Mouse (Mus musculus): ENCODE data around the gene Bsdc1. TPM values are rescaled to one million over a fixed set of nuclear protein-coding genes. Genes with fewer than 3 reads are reported as not detected.
"Not testable (repeated sequence)": the region's sequence is repeated elsewhere in the genome, so short reads cannot be mapped to it uniquely, and the experiment has no call there.

Gene Bsdc1
- polyA plus RNA-seq, 1 experiment from 2014 or later = 31.5 TPM

DNA sequence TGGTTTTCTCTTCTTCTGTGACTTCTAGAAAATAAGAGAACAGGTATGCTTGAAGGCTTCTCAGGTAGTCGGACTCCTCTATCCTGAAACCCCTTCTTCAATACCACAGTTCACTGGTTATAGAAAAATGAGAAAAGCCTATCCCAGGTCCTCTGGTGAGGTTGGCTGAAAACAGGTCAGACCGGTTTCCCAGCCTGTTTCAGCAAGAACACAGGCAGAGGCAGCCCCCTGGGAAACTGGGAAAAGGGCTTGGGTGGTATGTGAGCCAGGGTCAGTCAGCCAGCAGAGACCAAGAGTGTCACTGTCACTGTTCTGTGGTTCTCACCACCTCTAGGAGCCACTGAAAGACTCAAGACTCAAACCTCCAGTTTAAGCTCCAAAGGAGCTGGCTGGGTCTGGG lies 55.5 kb downstream of the Bsdc1 start:
- H3K27ac ChIP-seq (ENCODE audit: low read length) = no peak overlapping the region

DNA sequence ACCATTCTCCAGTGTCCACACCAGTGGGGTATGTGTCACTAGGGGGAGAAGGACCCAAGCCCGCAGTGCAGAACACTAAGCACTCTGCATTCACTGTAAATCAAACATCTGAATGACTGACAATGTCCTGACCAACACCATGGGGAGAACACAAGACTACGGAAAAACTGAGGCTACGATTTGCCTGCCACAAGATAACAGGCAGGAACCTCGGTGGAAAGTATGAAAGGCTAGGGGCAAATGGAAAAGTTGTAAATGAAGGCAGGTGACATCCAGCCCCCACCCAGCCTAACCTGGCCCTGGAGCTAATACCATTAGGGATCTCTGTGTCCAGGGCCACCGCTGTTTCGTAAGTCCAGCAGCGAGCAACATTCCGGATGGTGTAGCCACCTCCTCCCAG lies 57.1 kb downstream of the Bsdc1 start:
- WGBS = 92% methylated on average over 8 of the region's 8 CpGs
- no peaks in the 10 kb centered on the region for H3K9me3 ChIP-seq (replicated peaks; ENCODE audit: control insufficient read depth, low read length, poor library complexity, severe bottlenecking)

More for the DNA sequence above, 55.5 kb downstream of the Bsdc1 start:
- no peak overlapping the region for H3K9ac ChIP-seq (ENCODE audit: low read depth, low read length)
- H3K4me3 ChIP-seq (ENCODE audit: low read depth, low read length) = no peak overlapping the region
- H3K4me1 ChIP-seq (ENCODE audit: control insufficient read depth, insufficient read depth, low read length) = peaks cover 10% of the 10 kb centered on the region
- H3K4me2 ChIP-seq (ENCODE audit: low read length) = no peak overlapping the region
- ATAC-seq = no peak
- no peaks in the 10 kb centered on the region for H3K27me3 ChIP-seq (ENCODE audit: control insufficient read depth, insufficient read depth, low read depth, low read length)
- no peaks in the 10 kb centered on the region for H3K9me3 ChIP-seq (replicated peaks; ENCODE audit: control insufficient read depth, low read length, poor library complexity, severe bottlenecking)
- WGBS = 57% methylated on average over 2 of the region's 2 CpGs
- H3K36me3 ChIP-seq (ENCODE audit: control insufficient read depth, insufficient read depth, low read length) = peaks cover 22% of the 10 kb centered on the region

GRCm38 (mm10) chr4:129525338-129525737 lies 64.0 kb downstream of the Bsdc1 start:
- Histone ChIP-seq H3K9me3 (replicated peaks; ENCODE audit: control insufficient read depth, low read length, poor library complexity, severe bottlenecking) (no peaks in the 10 kb centered on the region), H3K4me2 (ENCODE audit: low read length) (no peak overlapping the region), H3K36me3 (ENCODE audit: control insufficient read depth, insufficient read depth, low read length) (peaks cover 26% of the 10 kb centered on the region), H3K4me3 (ENCODE audit: low read depth, low read length) (no peak overlapping the region), H3K4me1 (ENCODE audit: control insufficient read depth, insufficient read depth, low read length) (no peaks in the 10 kb centered on the region), H3K9ac (ENCODE audit: low read depth, low read length) (no peak overlapping the region), H3K27me3 (ENCODE audit: control insufficient read depth, insufficient read depth, low read depth, low read length) (no peaks in the 10 kb centered on the region), H3K27ac (ENCODE audit: low read length) (no peak overlapping the region)
- 93% methylated on average over 5 of the region's 5 CpGs for WGBS
- ATAC-seq = no peak

More for the DNA sequence above, 57.1 kb downstream of the Bsdc1 start:
- H3K9ac ChIP-seq (ENCODE audit: low read depth, low read length) = no peak overlapping the region
- H3K4me1 ChIP-seq (ENCODE audit: control insufficient read depth, insufficient read depth, low read length) = peaks cover 10% of the 10 kb centered on the region
- no peak for ATAC-seq
- no peaks in the 10 kb centered on the region for H3K27me3 ChIP-seq (ENCODE audit: control insufficient read depth, insufficient read depth, low read depth, low read length)
- H3K36me3 ChIP-seq (ENCODE audit: control insufficient read depth, insufficient read depth, low read length) = peaks cover 34% of the 10 kb centered on the region
- H3K4me2 ChIP-seq (ENCODE audit: low read length) = no peak overlapping the region
- no peak overlapping the region for H3K27ac ChIP-seq (ENCODE audit: low read length)
- no peak overlapping the region for H3K4me3 ChIP-seq (ENCODE audit: low read depth, low read length)

GRCm38 (mm10) chr4:129525889-129526288 lies 64.5 kb downstream of the Bsdc1 start:
- no peaks in the 10 kb centered on the region for H3K27me3 ChIP-seq (ENCODE audit: control insufficient read depth, insufficient read depth, low read depth, low read length)
- no peaks in the 10 kb centered on the region for H3K9me3 ChIP-seq (replicated peaks; ENCODE audit: control insufficient read depth, low read length, poor library complexity, severe bottlenecking)
- H3K4me3 ChIP-seq (ENCODE audit: low read depth, low read length) = no peak overlapping the region
- 83% methylated on average over 3 of the region's 3 CpGs for WGBS
- H3K4me2 ChIP-seq (ENCODE audit: low read length) = no peak overlapping the region
- no peak overlapping the region for H3K9ac ChIP-seq (ENCODE audit: low read depth, low read length)
- no peaks in the 10 kb centered on the region for H3K4me1 ChIP-seq (ENCODE audit: control insufficient read depth, insufficient read depth, low read length)
- H3K27ac ChIP-seq (ENCODE audit: low read length) = no peak overlapping the region
- peaks cover 26% of the 10 kb centered on the region for H3K36me3 ChIP-seq (ENCODE audit: control insufficient read depth, insufficient read depth, low read length)
- ATAC-seq = no peak

DNA sequence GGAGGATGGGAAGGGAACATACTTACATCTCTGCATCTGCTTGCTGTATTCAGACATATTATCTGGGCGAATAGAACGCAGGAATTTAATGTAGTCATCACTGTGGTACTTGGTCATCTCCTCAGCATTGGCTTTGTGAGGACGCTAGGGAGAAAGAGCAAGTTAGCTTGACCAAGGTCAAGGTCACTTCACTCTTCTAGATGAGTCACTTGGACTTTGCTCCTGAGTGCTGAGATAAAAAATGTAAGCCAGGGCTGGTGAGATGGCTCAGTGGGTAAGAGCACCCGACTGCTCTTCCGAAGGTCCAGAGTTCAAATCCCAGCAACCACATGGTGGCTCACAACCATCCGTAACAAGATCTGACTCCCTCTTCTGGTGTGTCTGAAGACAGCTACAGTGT lies 67.5 kb downstream of the Bsdc1 start:
- WGBS = 95% methylated on average over 5 of the region's 6 CpGs
- not testable (repeated sequence) for H3K4me3 ChIP-seq (ENCODE audit: low read depth, low read length)
- peaks cover 20% of the 10 kb centered on the region for H3K36me3 ChIP-seq (ENCODE audit: control insufficient read depth, insufficient read depth, low read length)

More for the DNA sequence above, 67.5 kb downstream of the Bsdc1 start:
- H3K4me2 ChIP-seq (ENCODE audit: low read length); ATAC-seq; H3K9ac ChIP-seq (ENCODE audit: low read depth, low read length); H3K9me3 ChIP-seq (replicated peaks; ENCODE audit: control insufficient read depth, low read length, poor library complexity, severe bottlenecking); H3K4me1 ChIP-seq (ENCODE audit: control insufficient read depth, insufficient read depth, low read length); H3K27ac ChIP-seq (ENCODE audit: low read length); H3K27me3 ChIP-seq (ENCODE audit: control insufficient read depth, insufficient read depth, low read depth, low read length): not testable (repeated sequence)

Other genes with a start within 250 kb of the Bsdc1 start
- gene C77080, start 200.2 kb upstream of the Bsdc1 start, polyA plus RNA-seq (2015; fragmentation: Nextera tagmentation; extraction: Ambion mirVana) = 6.7 and 8.2 TPM in 2 replicates
- 0.63 and 0.85 TPM in 2 replicates for gene Sync, start 174.0 kb upstream of the Bsdc1 start, polyA plus RNA-seq (2015; fragmentation: Nextera tagmentation; extraction: Ambion mirVana)
- gene Rbbp4, start 126.2 kb upstream of the Bsdc1 start, polyA plus RNA-seq (2015; fragmentation: Nextera tagmentation; extraction: Ambion mirVana) = 267 and 295 TPM in 2 replicates
- 15.1 and 17.7 TPM in 2 replicates for gene Zbtb8os, start 125.9 kb upstream of the Bsdc1 start, polyA plus RNA-seq (2015; fragmentation: Nextera tagmentation; extraction: Ambion mirVana)
- 23.2 and 23.4 TPM in 2 replicates for gene Zbtb8a, start 83.5 kb upstream of the Bsdc1 start, polyA plus RNA-seq (2015; fragmentation: Nextera tagmentation; extraction: Ambion mirVana)
- 19.1 and 19.6 TPM in 2 replicates for gene Zbtb8b, start 20.7 kb upstream of the Bsdc1 start, polyA plus RNA-seq (2015; fragmentation: Nextera tagmentation; extraction: Ambion mirVana)
- gene Tssk3, start 29.4 kb downstream of the Bsdc1 start, polyA plus RNA-seq (2015; fragmentation: Nextera tagmentation; extraction: Ambion mirVana) = 1.2 TPM in 2 replicates
- gene Fam229a, start 29.6 kb downstream of the Bsdc1 start, polyA plus RNA-seq (2015; fragmentation: Nextera tagmentation; extraction: Ambion mirVana) = 0.56 and 0.94 TPM in 2 replicates
- gene Marcksl1, start 52.0 kb downstream of the Bsdc1 start, polyA plus RNA-seq (2015; fragmentation: Nextera tagmentation; extraction: Ambion mirVana) = 1,543 and 1,683 TPM in 2 replicates
- 74.7 and 83.2 TPM in 2 replicates for gene Hdac1, start 81.1 kb downstream of the Bsdc1 start, polyA plus RNA-seq (2015; fragmentation: Nextera tagmentation; extraction: Ambion mirVana)
- 15.4 and 16.2 TPM in 2 replicates for gene Lck, start 112.1 kb downstream of the Bsdc1 start, polyA plus RNA-seq (2015; fragmentation: Nextera tagmentation; extraction: Ambion mirVana)
- 0.26 TPM in 1 of 2 replicates, not detected in the other for gene Fam167b, start 117.0 kb downstream of the Bsdc1 start, polyA plus RNA-seq (2015; fragmentation: Nextera tagmentation; extraction: Ambion mirVana)
- 187 and 198 TPM in 2 replicates for gene Eif3i, start 139.1 kb downstream of the Bsdc1 start, polyA plus RNA-seq (2015; fragmentation: Nextera tagmentation; extraction: Ambion mirVana)
- 177 and 180 TPM in 2 replicates for gene Tmem234, start 139.1 kb downstream of the Bsdc1 start, polyA plus RNA-seq (2015; fragmentation: Nextera tagmentation; extraction: Ambion mirVana)
- gene Dcdc2b, start 152.7 kb downstream of the Bsdc1 start, polyA plus RNA-seq (2015; fragmentation: Nextera tagmentation; extraction: Ambion mirVana) = 3.5 and 4.1 TPM in 2 replicates
- gene Iqcc, start 157.5 kb downstream of the Bsdc1 start, polyA plus RNA-seq (2015; fragmentation: Nextera tagmentation; extraction: Ambion mirVana) = 28.0 and 33.1 TPM in 2 replicates
- gene Ccdc28b, start 162.4 kb downstream of the Bsdc1 start, polyA plus RNA-seq (2015; fragmentation: Nextera tagmentation; extraction: Ambion mirVana) = 172 and 183 TPM in 2 replicates
- gene Txlna, start 179.5 kb downstream of the Bsdc1 start, polyA plus RNA-seq (2015; fragmentation: Nextera tagmentation; extraction: Ambion mirVana) = 42.5 and 49.8 TPM in 2 replicates
- 18.6 and 19.3 TPM in 2 replicates for gene Kpna6, start 211.2 kb downstream of the Bsdc1 start, polyA plus RNA-seq (2015; fragmentation: Nextera tagmentation; extraction: Ambion mirVana)
- gene Tmem39b, start 235.3 kb downstream of the Bsdc1 start, polyA plus RNA-seq (2015; fragmentation: Nextera tagmentation; extraction: Ambion mirVana) = 16.8 and 18.2 TPM in 2 replicates

Data from midbrain, embryonic 16.5 days (tissue).